Mouse (Mus musculus): ENCODE data around the gene Rpl37.
A peak's percentile ranks its signal among the peaks of the same experiment; 100 is the strongest.

Rpl37 gene

DNA sequence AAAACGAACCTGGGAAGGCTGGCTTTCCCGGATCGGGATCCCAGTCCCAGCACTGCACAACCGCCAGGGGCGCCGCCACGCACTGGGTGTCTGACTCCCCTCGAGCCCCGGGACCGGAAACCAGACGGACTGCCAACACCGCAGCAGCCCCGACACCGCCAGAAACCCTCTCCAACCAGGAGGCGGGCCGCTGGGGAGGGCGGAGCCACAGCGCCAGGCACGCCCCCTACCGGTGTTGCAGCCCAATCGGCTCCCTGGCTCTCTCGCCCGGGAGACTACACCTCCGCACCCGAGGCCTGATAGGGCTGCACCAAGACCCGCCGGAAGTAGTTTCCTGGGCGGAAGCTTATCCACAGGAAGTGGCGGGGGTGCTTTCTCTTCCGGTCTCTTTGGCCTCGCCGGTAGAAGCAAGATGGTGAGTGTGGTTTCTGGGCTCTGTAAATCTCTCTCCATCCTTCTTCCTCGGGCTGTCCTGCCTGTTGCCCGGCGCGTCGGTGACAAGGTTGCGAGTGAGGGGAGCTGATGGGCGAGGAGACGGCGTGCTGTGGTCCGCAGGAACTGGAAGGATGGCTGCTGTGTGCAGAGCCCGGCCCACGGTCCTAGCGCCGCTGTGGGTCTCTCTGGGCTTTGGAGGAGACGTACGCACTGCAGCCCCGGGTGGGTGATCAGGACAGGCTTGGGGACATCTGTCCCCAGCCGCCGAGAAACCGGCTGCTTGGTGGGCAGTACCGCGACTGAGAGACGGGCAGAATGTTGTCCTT lies at the start of gene Rpl37:
Gene Rpl37 (plus strand): TSS at position 376 of the 761 bp plus-strand sequence.
- DNase-seq: peak; percentile 98 to 99

DNA sequence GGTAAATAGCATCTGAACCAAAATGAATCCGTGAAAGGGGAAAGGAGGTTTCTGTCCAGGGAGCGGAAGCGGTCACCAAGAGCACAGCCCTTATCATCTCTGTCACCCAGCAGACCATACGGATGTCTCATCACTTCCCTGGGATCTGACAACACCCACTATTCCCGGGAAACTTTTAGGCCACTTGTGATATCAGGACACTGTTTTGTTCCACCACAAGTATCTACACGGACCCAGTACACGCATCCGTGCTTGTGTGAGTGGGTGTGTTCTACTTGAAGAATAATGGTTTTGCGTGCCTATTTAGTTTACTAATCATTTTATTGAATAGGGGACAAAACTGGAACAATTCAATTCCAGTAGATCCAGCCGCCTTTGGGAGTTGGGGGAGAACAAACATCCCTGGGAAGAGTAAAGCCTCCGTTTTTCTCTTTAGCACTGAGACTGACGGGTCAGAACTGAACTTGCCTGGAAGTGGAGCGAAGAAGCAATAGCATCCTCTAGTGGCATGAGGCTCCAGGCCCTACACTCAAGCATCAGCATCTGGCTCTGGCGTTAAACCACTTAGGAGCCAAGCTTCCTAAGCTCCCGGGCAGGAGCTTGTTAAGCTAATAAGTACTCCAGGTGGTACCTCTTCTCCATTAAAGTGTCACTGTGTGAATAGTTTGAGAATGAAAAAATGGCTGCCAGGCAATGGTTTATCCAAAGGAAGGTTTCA lies 47.5 kb upstream of the Rpl37 start:
- DNase-seq: peak; percentile 42 to 68

DNA sequence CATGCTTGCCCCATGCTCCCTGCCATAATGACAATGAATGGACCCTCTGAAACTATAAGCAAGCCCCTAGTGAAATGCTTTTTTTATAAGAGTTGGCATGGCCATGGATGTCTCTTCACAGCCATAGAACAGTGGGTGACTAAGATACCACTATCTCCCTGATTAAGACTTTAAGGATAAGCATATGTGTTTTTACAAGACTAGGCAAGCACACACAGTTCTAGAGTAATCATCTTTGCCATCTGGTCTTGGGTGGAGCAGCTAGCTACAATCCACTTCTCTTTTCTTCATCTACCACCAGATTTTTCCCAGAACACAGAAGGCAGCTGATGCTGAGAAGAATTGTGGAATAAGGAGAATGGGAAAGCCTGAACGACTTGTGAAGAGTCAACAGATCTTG lies 35.2 kb upstream of the Rpl37 start:
- DNase-seq: no peak

- DNase-seq: peak in 1 of 2 experiments; percentile 16
Measured at GRCm38 (mm10) chr15:5086162-5086561, 30.3 kb upstream of the Rpl37 start.

GRCm38 (mm10) chr15:5088850-5089608 lies 27.4 kb upstream of the Rpl37 start:
- DNase-seq: no peak

- DNase-seq: no peak
Measured at GRCm38 (mm10) chr15:5090131-5090530, 26.3 kb upstream of the Rpl37 start.

DNA sequence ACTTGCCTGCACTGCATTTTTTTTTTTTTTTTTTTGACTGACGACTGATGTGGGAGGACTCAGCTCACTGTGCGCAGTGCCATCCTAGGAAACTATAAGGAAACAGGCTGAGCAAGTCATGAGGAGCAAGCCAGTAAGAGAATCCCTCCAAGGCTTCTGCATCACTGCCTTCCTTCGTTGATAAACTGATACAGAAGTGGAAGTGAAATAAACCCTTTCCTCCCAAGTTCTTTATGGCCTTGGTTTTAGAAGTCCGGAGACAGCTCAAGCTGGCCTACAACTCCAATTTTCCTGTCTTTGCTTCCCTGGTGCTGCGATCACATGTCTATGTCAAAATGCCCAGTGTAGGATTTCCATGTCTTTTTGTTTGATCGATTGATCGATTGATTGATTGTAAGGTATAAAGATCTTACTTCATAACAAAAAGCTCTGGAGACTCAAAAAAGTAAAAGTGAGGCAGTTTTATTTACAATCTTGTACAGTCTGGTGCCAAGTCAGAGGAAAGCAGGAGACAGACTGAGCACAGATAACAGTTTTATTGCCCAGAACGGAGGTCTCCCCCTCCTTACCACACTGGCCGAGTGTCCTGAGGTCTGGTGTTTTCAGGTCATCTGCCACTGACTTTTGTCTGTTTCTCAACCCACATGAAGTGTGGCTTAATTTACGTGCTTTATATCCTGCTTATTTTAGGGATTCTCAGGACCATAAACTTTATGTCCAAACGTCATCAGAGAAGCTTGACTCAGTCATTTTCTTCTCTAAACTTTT lies 20.7 kb upstream of the Rpl37 start:
- no peak for DNase-seq

DNA sequence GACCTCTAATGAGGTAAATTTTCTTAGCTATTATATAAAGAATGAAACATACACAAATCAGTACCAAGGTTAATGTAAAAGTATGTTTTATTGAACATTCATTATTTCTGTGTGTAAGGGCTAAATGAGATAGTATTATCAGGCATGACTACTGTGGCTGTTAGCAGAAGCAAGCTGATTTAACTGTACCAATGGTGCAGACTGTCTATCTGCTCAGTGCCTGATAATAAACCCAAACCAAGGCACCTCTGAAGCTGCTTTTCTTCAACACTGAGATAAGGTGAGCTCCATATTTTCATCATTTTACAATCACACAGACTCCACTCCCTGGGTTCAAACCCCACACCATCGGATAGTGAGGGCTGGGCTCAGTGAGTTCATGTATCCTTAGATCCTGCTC lies 19.1 kb upstream of the Rpl37 start:
- no peak for DNase-seq

DNA sequence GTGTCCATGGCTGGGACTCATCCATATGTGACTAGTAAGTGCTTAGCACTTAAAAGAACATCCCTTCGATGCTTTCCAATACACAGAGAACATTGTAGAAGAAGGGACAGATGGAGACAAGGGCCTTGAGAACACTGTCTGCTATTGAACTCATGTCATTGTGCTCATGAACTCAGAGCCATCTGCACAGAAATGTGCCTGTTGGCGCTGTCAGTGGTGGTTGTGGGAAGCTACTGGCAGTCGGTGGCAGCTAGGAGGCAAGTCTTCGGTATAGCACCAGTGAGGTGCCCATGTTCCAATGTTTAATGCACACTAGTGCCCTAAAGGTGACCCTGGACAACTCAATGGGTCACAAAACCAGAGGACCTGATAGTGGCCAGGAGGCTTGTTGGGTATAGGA lies 14.1 kb upstream of the Rpl37 start:
- no peak for DNase-seq

- DNase-seq: no peak
Measured at GRCm38 (mm10) chr15:5105891-5106290, 10.6 kb upstream of the Rpl37 start.

- DNase-seq: no peak
Measured at GRCm38 (mm10) chr15:5106293-5106692, 10.2 kb upstream of the Rpl37 start.

DNA sequence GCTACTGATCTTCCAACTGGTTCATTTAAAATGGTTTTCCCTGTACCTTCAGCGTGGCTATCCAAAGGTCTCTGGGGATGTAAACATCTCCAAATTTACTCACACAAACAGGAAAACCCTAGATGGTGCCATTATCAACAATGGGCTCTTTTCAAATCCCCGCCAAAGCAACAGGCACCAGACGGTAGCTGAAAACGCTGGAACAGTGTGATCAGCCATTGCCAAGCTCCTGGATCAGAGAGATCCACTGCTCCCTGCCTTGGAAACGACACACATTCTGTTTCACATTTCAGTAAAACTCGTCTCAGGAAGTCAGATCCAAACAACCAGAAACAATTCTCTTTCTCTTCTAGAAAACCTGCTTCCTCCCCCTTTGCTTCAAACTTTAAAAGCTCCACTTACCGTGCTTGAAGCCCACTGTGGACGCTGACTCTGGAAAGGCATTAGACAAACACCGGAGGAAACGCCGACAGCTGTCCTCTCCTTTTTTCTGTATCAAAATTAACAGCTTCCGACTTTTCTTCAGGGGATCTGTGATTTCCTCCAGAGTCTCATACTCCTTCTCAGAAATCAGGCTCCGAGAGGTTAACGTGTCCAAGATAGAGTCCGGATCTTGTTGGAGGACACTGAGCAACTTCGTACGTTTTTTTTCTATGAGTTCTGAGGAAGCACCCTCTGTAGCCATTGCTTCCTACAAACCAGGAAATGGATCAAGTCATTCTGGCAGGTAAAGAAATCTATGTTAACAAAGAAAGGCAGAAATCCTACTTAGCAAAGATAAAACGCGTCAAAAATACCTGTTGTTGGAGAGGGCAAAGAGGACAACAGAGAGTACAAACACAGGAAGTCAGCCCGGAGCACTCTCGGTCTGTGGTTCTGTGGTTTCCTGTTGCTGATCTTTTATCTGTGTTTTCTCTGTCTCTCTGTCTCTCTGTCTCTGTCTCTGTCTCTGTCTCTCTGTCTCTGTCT lies 8.5 kb upstream of the Rpl37 start, which contains the start of gene Card6:
Gene Card6 (minus strand): TSS at position 854 of the 969 bp plus-strand sequence.
- peak; percentile 16 to 32 for DNase-seq

- DNase-seq: no peak
Measured at GRCm38 (mm10) chr15:5108655-5109040, 7.8 kb upstream of the Rpl37 start.

DNA sequence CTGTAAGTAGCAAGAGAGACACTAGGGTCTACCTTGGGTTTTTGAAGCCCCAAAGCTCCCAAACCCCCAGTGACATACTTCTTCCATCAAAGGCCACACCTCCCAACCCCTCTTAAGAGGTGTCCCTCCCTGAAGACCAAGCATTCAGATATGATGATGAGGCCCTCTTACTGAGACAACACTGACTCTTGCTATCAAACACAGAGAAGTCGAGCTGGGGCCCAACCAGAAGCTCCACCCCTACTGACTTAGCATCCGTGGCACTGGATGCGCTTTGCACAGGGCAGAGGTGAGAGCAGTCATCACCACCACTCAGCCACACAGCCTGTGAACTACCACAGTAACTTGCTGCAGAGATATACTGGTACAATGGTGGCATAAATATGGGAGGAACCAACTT lies 3.8 kb upstream of the Rpl37 start:
- DNase-seq: no peak

DNA sequence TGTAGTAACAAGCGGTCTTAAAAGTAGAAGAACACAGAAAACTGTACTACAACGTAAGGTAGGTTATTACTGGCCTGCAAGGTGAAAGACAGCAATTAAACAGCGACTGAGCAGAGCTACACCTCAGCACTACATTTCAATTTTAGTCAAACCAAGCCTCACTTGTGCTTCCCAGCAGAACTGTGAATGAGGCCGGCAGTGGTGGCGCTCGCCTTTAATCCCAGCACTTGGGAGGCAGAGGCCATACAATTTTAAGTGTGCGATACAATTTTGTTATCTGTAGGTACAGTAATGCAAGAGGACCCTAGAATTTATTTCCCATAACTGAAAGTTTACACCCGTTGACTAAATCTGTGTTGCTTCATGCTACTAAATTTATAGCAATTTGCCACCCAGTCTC lies 1.3 kb upstream of the Rpl37 start:
- no peak for DNase-seq

DNA sequence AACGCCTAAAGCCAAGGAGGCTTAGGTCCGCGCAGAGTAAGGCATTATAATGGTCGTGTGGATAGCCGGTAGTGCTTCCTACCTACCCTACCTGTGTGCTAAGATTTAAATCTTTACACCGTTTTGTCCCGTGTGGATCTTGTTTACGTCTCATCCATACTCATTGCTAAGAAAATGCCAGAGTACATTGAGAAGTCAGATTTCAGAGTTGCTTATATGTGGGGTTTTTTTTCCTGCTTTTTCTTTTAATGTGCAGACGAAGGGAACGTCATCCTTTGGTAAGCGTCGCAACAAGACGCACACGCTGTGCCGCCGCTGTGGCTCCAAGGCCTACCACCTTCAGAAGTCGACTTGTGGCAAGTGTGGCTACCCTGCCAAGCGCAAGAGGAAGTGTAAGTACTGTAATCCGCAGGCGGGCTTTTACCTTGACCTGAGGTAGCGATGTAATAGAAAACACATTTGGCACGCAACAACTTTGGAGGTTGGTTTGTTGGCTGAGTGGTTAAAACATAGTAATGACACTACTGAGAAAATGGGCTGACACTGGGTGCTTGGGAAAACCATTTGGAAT lies 671 bp downstream of the Rpl37 start:
- DNase-seq: peak in 1 of 2 experiments; percentile 19

- DNase-seq: no peak
Measured at GRCm38 (mm10) chr15:5118626-5119025, 2.2 kb downstream of the Rpl37 start.

DNA sequence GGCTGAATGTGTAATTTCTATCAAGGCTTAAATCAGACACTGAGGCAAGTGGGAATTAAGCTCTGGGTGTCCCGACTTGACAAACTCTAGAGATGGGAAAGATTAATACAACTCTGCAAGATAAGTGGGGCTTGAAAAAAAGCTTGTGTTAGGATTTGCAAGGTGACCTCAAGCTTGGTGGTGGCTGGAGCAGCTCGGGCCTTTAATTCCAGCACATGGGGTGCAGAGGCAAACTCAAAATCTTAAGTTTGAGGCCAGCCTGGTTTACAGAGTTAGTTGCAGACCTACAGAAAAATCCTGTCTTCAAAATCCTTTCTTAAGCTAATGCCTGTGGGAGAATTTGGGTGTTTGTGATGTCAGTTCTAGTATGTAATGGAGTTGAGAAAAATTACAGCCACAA lies 2.7 kb downstream of the Rpl37 start:
- no peak for DNase-seq

DNA sequence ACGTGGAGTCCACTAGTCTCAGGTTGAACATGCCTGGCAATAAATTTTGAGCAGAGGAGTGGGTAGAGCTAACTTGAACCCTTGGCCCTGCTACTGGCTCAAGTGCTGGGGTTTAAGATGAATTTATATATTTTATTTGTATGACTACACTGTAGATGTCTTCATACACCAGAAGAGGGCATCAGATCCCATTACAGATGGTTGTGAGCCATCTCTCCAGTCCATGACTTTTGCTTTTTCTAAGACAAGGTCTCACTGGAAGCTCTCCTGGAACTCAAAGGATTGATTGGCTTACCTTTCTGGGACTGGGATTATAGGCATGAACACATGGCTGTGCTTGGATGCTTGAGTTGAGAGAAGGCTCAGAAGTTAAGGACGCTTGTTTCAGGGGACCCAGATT lies 3.3 kb downstream of the Rpl37 start:
- DNase-seq: no peak

DNA sequence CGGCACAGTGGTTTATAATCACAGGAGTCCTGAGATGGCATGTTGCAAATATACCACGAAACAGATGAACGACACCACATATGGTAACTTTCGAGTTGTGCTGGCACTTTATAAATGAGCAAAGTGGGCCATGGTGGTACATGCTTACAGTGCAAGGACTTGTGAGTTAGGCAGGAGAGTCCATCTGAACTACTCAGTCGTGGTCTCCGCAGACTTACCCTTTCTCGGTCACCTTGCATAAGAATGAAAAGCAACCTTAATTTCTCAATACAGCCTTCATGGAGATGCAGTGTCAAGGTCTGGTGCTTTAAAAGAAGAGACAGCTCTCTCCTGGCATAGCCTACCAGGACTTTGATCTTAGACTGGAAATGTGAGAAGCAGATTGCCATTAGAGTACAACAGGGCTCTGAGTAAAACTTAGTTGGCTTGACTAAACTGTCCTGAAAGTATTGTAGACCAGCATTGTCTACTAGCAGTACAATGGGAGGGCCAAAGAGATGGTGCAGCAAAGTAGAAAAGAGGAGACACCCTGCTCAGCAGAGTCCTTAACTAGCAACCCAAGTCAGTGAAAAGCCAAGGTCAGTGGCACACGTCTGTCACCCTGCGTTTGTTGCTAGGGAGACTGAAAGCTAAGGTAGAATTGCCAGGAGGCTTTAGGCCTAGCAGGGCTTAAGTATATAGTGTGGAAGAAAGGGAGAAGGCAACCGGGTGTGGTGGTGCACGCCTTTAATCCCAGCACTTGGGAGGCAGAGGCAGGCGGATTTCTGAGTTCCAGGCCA lies 5.3 kb downstream of the Rpl37 start:
- DNase-seq: peak in 1 of 2 experiments; percentile 23
